Mouse (Mus musculus): ENCODE data around the gene Mpdu1.
A peak's percentile ranks its signal among the peaks of the same experiment; 100 is the strongest.
"Not testable (repeated sequence)": the region's sequence is repeated elsewhere in the genome, so short reads cannot be mapped to it uniquely, and the experiment has no call there.

Mpdu1 gene

DNA sequence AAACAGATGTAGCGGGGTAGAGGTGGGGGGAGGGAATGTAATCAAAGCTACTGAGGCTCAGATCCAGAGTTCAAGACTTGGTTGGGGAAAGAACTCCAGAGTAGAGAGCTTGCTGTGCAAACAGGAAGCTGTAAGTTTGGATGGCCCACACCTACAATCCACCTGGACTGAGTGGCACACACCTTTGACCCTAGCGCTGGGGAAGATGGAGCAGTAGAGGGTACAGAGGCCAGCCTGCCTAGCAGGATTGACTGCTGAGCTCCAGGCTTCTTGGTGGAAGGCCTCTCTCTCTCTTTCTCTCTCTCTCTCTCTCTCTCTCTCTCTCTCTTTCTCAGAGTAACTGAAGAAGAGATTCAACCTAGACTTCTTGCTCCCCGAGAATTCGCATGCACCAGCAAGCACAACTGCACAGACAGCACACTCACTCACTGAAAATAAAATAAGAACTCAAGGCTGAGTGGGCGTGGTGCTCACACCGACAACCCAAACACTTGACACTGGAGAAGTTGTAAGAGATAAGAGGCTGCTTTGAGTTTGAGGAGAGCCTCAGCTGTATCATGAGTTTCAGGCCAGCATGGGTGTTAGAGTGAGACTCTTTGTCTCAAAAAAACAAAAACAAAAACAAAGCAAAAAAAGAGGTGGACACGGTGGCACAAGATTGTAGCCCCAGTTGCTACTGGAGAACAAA is 41.9 kb downstream of the Mpdu1 start:
- DNase-seq: no peak

DNA sequence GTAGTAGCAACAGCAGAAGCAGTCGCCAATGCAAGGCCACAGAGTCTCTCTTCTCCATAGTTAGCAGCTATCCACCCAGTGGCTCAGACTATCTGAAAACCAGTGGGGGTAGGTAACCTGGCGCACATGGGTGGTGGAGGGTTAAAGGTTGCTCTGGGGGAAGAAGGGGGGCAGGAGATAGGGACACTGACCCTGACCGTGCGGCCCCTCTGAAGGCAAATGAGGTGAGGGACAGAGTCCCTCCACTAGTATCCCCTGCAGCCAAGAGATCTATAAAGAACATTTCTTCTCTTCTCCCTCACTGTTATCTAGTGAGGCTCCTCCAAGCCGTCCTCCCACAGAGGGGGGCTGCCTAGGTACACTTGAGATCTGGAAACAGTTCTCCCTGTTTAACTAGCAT is 44.6 kb downstream of the Mpdu1 start, which contains the start of gene Shbg:
Gene Shbg (minus strand): TSS at position 101 of the 400 bp plus-strand sequence.
- DNase-seq: no peak

DNA sequence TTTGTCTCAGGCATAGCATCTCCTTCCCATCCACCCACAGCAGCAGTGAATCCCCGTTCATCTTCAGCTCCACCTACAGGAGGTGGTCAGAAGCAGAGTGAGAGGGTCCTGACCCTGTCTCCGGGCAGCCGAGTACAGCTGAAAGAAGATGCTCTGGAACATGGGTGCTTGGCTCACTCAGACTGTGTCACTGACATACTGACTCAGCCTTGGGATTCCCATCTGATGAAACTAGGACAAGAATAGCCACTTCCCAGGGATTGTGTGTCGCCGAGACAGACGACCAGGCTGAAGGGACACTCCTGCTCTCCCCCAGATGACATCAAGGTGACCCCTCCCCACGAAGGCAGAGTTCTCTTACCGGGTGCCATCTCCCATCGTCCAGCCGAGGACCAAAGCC is 45.7 kb downstream of the Mpdu1 start:
- no peak for DNase-seq

DNA sequence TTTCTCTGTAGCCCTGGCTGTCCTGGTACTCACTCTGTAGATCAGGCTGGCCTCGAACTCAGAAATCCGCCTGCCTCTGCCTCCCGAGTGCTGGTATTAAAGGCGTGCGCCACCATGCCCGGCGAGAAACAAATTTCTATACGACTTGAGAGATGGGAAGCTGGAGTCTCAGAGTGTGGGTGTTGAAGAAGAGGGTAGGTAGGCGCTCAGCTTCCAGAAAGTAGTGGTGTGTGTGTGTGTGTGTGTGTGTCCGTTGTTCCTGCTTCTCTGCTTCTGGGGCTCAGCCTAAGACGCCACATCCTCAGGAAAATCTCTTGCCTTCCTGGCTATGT is 48.2 kb downstream of the Mpdu1 start:
- DNase-seq: not testable (repeated sequence)

DNA sequence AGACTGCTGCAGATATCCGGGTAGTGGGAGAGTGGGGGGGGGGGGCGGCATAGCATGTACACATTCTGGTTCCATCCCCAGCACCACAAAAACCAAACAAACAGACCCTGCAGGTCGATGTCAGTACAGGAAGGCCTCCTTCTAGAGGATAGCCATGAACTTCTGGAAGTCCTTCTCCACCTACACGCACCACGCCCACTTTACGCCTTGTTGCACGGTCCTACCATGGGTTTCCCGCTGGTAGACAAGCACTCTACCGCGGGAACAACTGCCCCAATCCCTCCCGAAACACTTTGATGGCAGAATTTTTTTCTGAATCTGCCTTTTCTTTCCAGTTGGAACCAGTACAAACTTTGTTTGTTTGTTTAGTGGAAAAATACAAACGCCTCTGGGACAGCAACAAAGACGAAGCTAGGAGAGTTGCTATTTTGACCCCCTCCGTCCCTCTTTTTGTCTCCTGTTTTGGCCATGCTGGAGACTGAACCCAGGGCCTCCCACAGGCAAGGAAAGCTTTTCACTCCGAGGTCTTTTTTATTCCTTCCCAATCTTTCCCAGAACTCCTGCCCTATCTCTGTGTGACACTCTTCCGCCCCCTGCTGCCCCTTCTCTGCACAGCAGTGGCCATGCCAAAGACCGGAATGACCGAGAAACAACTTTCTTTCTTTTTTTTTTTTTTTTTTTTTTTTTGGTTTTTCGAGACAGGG is 48.7 kb downstream of the Mpdu1 start:
- peak; percentile 91 for DNase-seq

DNA sequence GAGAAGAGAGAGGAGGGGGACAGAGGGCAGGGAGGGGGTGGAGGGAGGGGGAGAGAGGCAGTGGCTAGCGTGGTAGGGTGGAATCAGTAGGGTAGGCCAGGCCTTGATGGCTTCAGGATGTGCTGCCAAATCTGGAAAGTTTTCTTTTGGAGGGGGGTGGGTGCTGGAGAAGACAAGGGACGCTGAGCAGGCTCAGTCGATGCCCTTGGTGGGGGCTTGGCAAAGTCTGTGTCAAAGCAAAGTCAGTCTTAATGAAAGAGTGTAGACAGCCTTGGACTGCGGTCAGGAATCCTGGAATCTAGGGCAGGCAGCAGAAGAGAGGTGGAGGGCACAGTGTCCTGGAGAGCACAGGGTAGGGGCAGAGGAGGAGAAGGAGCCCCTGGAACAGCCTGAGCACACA is 51.5 kb downstream of the Mpdu1 start:
- no peak for DNase-seq

DNA sequence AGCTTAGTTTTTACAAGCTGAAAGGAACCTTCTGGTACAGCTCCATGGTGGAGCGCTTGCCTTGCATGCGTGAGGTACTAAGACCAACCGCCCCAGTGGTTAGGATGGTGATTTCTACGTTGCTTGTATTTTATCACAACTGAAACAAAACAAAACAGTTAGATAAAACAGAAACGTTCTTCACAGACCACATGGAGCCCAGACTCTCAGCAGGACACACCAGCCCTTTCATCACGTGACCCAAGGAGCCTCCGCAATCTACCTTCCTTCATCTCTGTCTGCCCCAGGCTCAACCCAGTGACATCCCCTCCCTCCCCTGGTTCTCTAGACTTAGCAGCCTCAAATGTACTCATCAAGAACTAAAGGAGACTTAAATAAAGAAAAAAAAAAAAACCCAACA is 53.0 kb downstream of the Mpdu1 start:
- DNase-seq: no peak

DNA sequence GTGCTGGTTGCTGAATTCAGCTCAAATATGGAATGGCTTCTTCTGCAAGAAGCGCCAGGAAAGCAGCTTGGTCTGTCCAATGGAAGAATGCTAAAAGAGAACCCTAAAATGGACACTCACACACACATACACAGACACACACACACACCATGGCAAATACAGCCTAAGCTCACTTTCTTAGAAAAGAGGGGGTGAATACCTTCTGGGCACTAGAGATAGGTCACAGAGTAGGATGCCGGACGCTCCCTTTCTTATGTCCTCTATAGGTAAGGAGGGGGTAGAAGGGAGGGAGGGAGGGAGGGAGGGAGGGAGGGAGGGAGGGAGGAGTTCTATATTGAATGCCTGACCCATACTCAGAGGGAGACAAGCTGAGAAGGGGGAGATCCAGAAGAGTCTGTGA is 53.9 kb downstream of the Mpdu1 start:
- DNase-seq: no peak

DNA sequence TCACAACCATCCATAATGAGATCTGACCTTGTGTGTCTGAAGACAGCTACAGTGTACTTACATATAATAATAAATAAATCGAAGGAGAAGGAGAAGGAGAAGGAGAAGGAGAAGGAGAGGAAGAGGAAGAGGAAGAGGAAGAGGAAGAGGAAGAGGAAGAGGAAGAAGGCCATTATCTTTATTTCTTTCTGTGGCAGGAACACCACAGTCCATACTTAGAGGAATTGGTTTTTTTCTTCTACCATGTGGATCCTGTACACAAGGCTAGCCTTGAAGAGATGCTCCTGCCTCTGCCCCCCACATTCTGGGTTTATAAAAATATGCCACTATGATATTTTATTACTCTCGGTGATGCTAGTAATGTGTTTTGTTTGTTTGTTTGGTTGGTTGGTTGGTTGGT is 55.6 kb downstream of the Mpdu1 start:
- DNase-seq: no peak

All from cerebellum, adult 9-10 months (tissue).